Mouse (Mus musculus) G1E (cell line): ENCODE data around the gene Fkrp. TPM values are rescaled to one million over a fixed set of nuclear protein-coding genes. Genes with fewer than 3 reads are reported as not detected.

Experiments
- ATAC-seq: 2 replicates; pipeline ENCODE4 v1.8.0; 2016; ENCODE audit warnings: mild to moderate bottlenecking; ENCODE audit not compliant: insufficient number of reproducible peaks, poor library complexity, low FRiP score, severe bottlenecking; ENCODE audit errors: extremely low read depth
- DNase-seq: peaks from one replicate; pipeline ENCODE4 v3.0.0; 2012; ENCODE audit warnings: low spot score
- H3K27me3 ChIP-seq: 2 replicates; pipeline ENCODE4 v1.6.1; 2012; ENCODE audit warnings: mild to moderate bottlenecking, low read length, inconsistent platforms; ENCODE audit not compliant: insufficient read depth
- H3K36me3 ChIP-seq: replicated peaks from 2 replicates; pipeline ENCODE3; 2012; ENCODE audit warnings: mild to moderate bottlenecking, inconsistent platforms
- H3K4me1 ChIP-seq: 2 replicates; pipeline ENCODE4 v1.6.1; 2012; ENCODE audit warnings: low read depth, low read length, inconsistent platforms, mixed read lengths; ENCODE audit not compliant: insufficient read depth
- H3K4me3 ChIP-seq: 2 replicates; pipeline ENCODE4 v1.5.1; 2012; ENCODE audit warnings: low read depth, mild to moderate bottlenecking, inconsistent platforms, low read length, moderate library complexity, mixed read lengths
- H3K9me3 ChIP-seq: replicated peaks from 2 replicates; pipeline ENCODE4 v1.6.1; 2012; ENCODE audit warnings: inconsistent platforms
- CTCF ChIP-seq: IDR thresholded peaks from 2 replicates; pipeline ENCODE4 v1.5.1; 2012; ENCODE audit warnings: low read depth, low read length, inconsistent platforms, mixed read lengths
- GATA1 ChIP-seq: IDR thresholded peaks from 2 replicates; pipeline ENCODE4 v1.6.1; 2012; ENCODE audit warnings: borderline replicate concordance, low read length, inconsistent platforms, mixed read lengths
- GATA2 ChIP-seq: IDR thresholded peaks from 2 replicates; pipeline ENCODE4 v1.6.1; 2012; ENCODE audit warnings: low read depth, low read length, inconsistent platforms, borderline replicate concordance
- POLR2AphosphoS5 ChIP-seq: IDR thresholded peaks from 2 replicates; pipeline ENCODE4 v1.6.1; 2012; ENCODE audit warnings: low read depth, low read length, inconsistent platforms; ENCODE audit not compliant: insufficient replicate concordance
- TAL1 ChIP-seq: conservative IDR thresholded peaks from 2 replicates; pipeline ENCODE4 v1.6.1; 2012; ENCODE audit warnings: low read depth, low read length, inconsistent platforms, mixed read lengths
- polyA plus RNA-seq: library from polyadenylated mRNA; stranded (reverse); fragments of >175 nt; gene quantifications from 2 replicates; pipeline ENCODE4 v1.2.3, GENCODE M21; 2012
- total RNA-seq, 2 experiments: library from RNA; stranded (forward) in 1 of 2; stranded (reverse) in 1 of 2; fragments of 200-1000 nt in 1 of 2; fragments of >200 nt in 1 of 2; fragmentation: Nextera tagmentation in 1 of 2; gene quantifications; 2 replicates each; pipeline ENCODE4 v1.2.3; 2014 to 2017

The Fkrp gene
- total and polyA plus RNA-seq, 3 experiments, result 11.3 to 30.6 (median 18.0) TPM

GRCm38 (mm10) chr7:16846775-16847174 is 30.2 kb upstream of the Fkrp start:
- DNase-seq (no peak), ATAC-seq (no peak)
- Histone ChIP-seq H3K4me1 (peaks cover 47% of the 10 kb centered on the region), H3K9me3 (no peaks in the 10 kb centered on the region), H3K4me3 (no peak overlapping the region), H3K27me3 (no peaks in the 10 kb centered on the region), H3K36me3 (peaks cover 61% of the 10 kb centered on the region)
- no peak for TF ChIP-seq GATA1
- no peak for TF ChIP-seq GATA2
- TF ChIP-seq TAL1, result no peak
- TF ChIP-seq CTCF, result no peak
- TF ChIP-seq POLR2AphosphoS5, result no peak

DNA sequence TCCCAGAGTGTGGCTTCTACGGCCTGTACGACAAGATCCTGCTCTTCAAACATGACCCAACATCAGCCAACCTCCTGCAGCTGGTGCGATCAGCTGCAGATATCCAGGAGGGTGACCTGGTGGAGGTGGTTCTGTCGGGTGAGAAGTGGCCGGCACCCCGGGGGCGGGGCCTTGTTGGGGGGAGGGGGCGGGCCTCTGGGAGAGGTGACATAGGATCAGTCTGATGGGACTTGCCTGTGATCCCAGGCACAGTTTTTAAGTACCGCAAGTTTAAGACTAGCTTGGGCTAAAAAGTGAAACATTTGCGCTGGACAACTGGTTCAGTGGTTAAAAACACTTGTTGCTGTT is 29.3 kb upstream of the Fkrp start:
- Histone ChIP-seq H3K4me1 (peaks cover 56% of the 10 kb centered on the region), H3K36me3 (peaks cover 67% of the 10 kb centered on the region), H3K4me3 (peak overlapping the region; percentile 76; the same call in 1 of the 2 replicates), H3K27me3 (no peaks in the 10 kb centered on the region), H3K9me3 (no peaks in the 10 kb centered on the region)
- no peak for ATAC-seq
- TF ChIP-seq TAL1 (no peak), GATA2 (no peak), CTCF (no peak)
- DNase-seq, result no peak

DNA sequence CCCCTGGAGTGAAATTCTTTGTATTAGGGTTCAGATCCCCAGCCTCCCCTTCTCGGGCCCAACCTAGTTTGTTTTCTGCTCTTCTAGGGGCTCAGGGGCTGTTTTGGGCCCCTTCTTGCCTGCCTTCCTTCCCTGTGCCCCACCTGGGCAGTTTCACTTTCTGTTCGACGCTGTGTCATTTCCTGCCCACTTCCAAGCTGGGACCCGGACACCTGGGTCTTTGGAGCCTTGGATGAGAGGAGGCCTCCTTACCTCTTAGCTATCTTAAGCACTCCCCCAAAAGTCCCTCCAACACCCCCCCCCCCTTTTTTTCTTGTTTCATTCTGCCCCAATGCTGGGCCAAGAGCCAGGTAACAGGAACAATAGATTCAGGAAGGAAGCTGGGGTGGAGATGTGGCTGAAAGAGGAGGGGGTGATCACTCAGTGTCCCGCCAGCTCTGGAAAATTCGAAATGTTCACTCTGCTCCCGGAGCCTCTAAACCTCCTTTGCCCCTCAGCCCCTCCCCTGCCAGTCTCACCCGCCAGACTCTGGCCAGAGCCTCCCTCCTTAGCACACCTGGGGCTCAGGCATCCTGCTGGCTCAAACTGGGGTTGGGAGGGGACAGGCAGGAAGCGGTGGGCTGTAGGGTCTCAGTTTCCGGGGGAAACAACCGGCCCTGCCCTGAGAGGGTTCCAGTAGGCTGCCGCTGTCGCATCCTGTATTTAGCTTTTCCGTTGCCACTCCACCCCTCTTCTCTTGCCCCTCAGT is 28.7 kb upstream of the Fkrp start:
- Histone ChIP-seq H3K9me3 (no peaks in the 10 kb centered on the region), H3K4me3 (peak overlapping the region; percentile 76), H3K27me3 (no peaks in the 10 kb centered on the region), H3K4me1 (peaks cover 57% of the 10 kb centered on the region), H3K36me3 (peaks cover 67% of the 10 kb centered on the region)
- TF ChIP-seq GATA2 (no peak), TAL1 (no peak), CTCF (no peak), GATA1 (no peak), POLR2AphosphoS5 (no peak)
- DNase-seq (no peak), ATAC-seq (no peak)

DNA sequence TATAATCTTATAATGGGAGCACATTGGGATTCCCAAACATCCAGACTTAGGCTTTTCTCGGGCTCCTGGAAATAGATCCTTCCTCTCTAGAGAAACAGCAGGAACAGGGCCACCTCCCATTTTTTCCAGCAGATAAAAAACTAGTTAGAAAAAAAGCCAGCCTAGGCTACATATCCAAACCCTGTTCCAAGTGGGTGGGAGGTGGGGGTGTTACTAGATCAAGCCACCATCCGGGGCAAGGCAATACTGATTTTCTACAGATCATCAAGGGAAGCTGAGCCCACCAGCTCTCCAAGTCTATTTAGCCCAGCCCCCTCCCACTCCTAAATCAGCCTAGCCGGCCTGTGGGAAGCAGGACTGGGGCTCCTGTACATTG is 28.2 kb upstream of the Fkrp start:
- peak overlapping the region; percentile 76 for H3K4me3 ChIP-seq
- no peak for DNase-seq

GRCm38 (mm10) chr7:16843441-16844171 is 27.1 kb upstream of the Fkrp start:
- no peaks in the 10 kb centered on the region for H3K9me3 ChIP-seq
- H3K4me3 ChIP-seq, result peak overlapping the region; percentile 76
- H3K4me1 ChIP-seq, result peaks cover 59% of the 10 kb centered on the region
- no peak for ATAC-seq
- peak; percentile 47 for DNase-seq
- no peaks in the 10 kb centered on the region for H3K27me3 ChIP-seq
- no peak for TF ChIP-seq GATA1
- no peak for TF ChIP-seq GATA2
- TF ChIP-seq TAL1, result no peak
- no peak for TF ChIP-seq CTCF
- TF ChIP-seq POLR2AphosphoS5, result no peak
- peaks cover 68% of the 10 kb centered on the region for H3K36me3 ChIP-seq

More for the DNA sequence above, 28.2 kb upstream of the Fkrp start:
- no peak for ATAC-seq
- Histone ChIP-seq H3K9me3 (no peaks in the 10 kb centered on the region), H3K4me1 (peaks cover 57% of the 10 kb centered on the region), H3K27me3 (no peaks in the 10 kb centered on the region), H3K36me3 (peaks cover 67% of the 10 kb centered on the region)
- TF ChIP-seq GATA2 (no peak), POLR2AphosphoS5 (no peak)

GRCm38 (mm10) chr7:16842645-16843063 is 26.1 kb upstream of the Fkrp start, which contains the start of gene Prkd2:
TSS of gene Prkd2 (plus strand) at chr7:16842902.
- H3K4me1 ChIP-seq, result peaks cover 67% of the 10 kb centered on the region
- peak within 1 kb of the TSS; percentile 76 for H3K4me3 ChIP-seq
- ATAC-seq (peak; percentile 88), DNase-seq (peak; percentile 96)
- peaks cover 69% of the 10 kb centered on the region for H3K36me3 ChIP-seq
- no peaks in the 10 kb centered on the region for H3K27me3 ChIP-seq
- TF ChIP-seq GATA2, result no peak
- H3K9me3 ChIP-seq, result no peaks in the 10 kb centered on the region
